Mouse (Mus musculus) CD4-positive, CD25-positive, alpha-beta regulatory T cell, adult 4 months (primary cell): ENCODE measurements around the gene Sf3a3. TPM values are rescaled to one million over a fixed set of nuclear protein-coding genes. Genes with fewer than 3 reads are reported as not detected.

ENCODE experiments used
- ATAC-seq: one replicate; pipeline ENCODE4 v1.8.0; 2017
- polyA plus RNA-seq, 2 experiments: library from polyadenylated mRNA; unstranded; fragments of 100-300 nt; shearing (Covaris generic); gene quantifications; one replicate each; pipeline ENCODE4 v1.2.1; 2017

Gene Sf3a3
- polyA plus RNA-seq, 2 experiments from 2014 or later = 104 to 108 TPM

- no peak for ATAC-seq
Observed at GRCm38 (mm10) chr4:124738783-124739182, 24.2 kb downstream of the Sf3a3 start.

GRCm38 (mm10) chr4:124741376-124742343 is 27.1 kb downstream of the Sf3a3 start, which contains the start of gene Inpp5b:
TSS of gene Inpp5b (plus strand) at chr4:124741850.
- peak; percentile 82 for ATAC-seq

- ATAC-seq = no peak
Observed at GRCm38 (mm10) chr4:124742839-124743238, 28.3 kb downstream of the Sf3a3 start.

GRCm38 (mm10) chr4:124746577-124746976 is 32.0 kb downstream of the Sf3a3 start:
- ATAC-seq = no peak

- no peak for ATAC-seq
Observed at GRCm38 (mm10) chr4:124747851-124748250, 33.3 kb downstream of the Sf3a3 start.

GRCm38 (mm10) chr4:124751300-124752250 is 37.0 kb downstream of the Sf3a3 start:
- peak; percentile 93 for ATAC-seq

GRCm38 (mm10) chr4:124752281-124753199 is 38.0 kb downstream of the Sf3a3 start:
- peak; percentile 44 for ATAC-seq

GRCm38 (mm10) chr4:124755526-124755925 is 41.0 kb downstream of the Sf3a3 start:
- ATAC-seq = peak; percentile 33

GRCm38 (mm10) chr4:124759305-124759811 is 44.8 kb downstream of the Sf3a3 start:
- peak; percentile 28 for ATAC-seq

GRCm38 (mm10) chr4:124761201-124761600 is 46.6 kb downstream of the Sf3a3 start:
- ATAC-seq = no peak

GRCm38 (mm10) chr4:124762858-124763452 is 48.4 kb downstream of the Sf3a3 start:
- no peak for ATAC-seq

- ATAC-seq = no peak
Observed at GRCm38 (mm10) chr4:124765802-124766565, 51.4 kb downstream of the Sf3a3 start.

GRCm38 (mm10) chr4:124766566-124766940 is 52.0 kb downstream of the Sf3a3 start:
- no peak for ATAC-seq

- ATAC-seq = peak; percentile 66
Observed at GRCm38 (mm10) chr4:124768963-124769591, 54.5 kb downstream of the Sf3a3 start.

GRCm38 (mm10) chr4:124770624-124771023 is 56.0 kb downstream of the Sf3a3 start:
- ATAC-seq = peak; percentile 20

GRCm38 (mm10) chr4:124772125-124772524 is 57.5 kb downstream of the Sf3a3 start:
- ATAC-seq = no peak

GRCm38 (mm10) chr4:124773449-124773848 is 58.9 kb downstream of the Sf3a3 start:
- ATAC-seq = no peak

GRCm38 (mm10) chr4:124773995-124774394 is 59.4 kb downstream of the Sf3a3 start:
- ATAC-seq = no peak

GRCm38 (mm10) chr4:124774429-124774828 is 59.9 kb downstream of the Sf3a3 start:
- ATAC-seq = no peak

- ATAC-seq = no peak
Observed at GRCm38 (mm10) chr4:124781361-124781760, 66.8 kb downstream of the Sf3a3 start.
